Mouse (Mus musculus): ENCODE measurements at regions not wholly inside any gene's neighbourhood (a gene's known extent, or its start where the extent isn't known, plus 50 kb on each side); places are given as distances from the start of the nearest gene placed in this dataset.

DNA sequence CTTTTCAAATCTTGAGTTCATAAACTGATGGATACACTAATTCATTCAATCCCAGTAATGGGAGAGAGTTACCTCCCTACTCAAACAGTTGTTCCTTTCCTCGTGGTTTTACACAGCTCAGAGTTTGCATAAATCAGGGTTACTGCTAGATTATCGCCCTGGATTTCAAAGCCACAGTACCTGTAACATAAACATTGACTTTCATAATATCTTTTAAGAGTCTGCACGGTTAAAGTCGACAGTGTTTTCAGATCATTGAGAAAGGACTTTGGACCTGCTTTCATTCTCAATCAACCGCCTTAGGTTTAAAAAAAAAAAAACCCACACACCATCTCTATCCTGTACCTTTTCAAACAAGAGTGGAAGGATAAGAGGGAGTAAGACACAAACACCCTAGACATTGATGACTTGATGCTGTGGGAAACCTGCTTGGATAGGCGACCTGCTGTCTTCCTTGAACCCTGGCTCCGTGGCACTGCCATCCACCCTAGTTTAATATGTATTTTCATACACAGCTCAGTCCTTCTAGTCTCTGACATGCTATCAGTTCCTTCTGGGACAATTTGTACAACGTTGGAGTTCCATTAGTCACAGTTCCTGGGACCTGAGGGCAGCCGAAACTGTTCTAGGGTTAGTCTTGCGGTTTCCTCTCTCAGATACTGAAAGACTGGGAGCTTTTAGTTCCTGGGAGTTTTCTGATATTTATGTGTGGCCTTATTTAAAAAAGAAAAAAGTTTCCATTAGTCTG lies 179.3 kb downstream of the Rnf152 start:
- WGBS = 73% methylated on average over 10 of the region's 10 CpGs
- no peak overlapping the region for H3K4me3 ChIP-seq (replicated peaks; ENCODE audit: control insufficient read depth, low read depth, low read length)
- no peaks in the 10 kb centered on the region for H3K4me1 ChIP-seq (ENCODE audit: control insufficient read depth, insufficient read depth, low read length)
- TF ChIP-seq POLR2A (IDR thresholded peaks at IDR 0.05; ENCODE audit: borderline replicate concordance, control insufficient read depth, low read depth, low read length) = no peak
- H3K27ac ChIP-seq (ENCODE audit: control insufficient read depth, insufficient read depth, low read depth, low read length, poor library complexity) = no peak overlapping the region

DNA sequence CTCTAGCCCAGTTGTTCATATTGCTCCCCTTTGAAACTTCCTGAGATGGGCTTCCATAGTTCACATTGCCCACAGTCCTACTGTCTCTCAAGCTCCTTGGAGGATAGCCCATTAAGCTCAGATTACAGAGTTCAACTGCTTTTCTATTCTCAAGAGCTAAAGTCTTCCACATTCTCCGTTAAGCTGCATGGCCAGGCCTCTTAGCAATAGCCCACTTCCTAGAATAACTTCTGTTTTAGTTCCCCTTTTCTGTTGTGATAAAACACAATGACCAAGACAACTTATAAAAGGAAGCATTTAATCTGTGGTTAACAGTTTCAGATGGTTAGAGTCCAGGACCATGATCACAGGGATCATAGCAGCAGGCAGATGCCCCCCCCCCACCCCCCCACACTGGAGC lies 185.5 kb downstream of the Rnf152 start:
- H3K27ac ChIP-seq (ENCODE audit: control insufficient read depth, insufficient read depth, low read depth, low read length, poor library complexity) = peak overlapping the region; percentile 56; the same call in 1 of the 2 replicates
- WGBS = 7% methylated on average over 1 of the region's 1 CpGs

DNA sequence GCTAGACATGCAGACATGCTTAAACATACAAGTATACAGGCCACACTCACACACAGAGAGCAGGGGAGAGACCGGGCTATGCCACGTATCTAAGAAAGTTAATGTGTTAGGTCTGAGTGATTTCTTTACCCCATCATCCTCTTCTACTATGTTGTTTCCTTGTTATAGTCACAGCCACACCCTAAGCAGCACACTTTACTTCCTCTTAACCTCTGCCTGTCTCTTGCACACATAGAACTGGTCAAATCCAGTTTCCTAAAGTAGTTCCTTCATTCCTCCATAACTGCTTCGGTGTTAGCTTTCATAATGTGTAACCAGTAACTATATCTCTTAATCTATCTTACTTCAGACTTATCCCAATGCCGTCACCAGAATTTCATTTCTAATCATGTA lies 186.4 kb downstream of the Rnf152 start:
- H3K4me1 ChIP-seq (ENCODE audit: control insufficient read depth, insufficient read depth, low read length) = peaks cover 1% of the 10 kb centered on the region; the same call in 1 of the 2 replicates
- H3K4me3 ChIP-seq (replicated peaks; ENCODE audit: control insufficient read depth, low read depth, low read length) = no peak overlapping the region
- TF ChIP-seq CTCF (IDR thresholded peaks at IDR 0.05; ENCODE audit: control insufficient read depth, insufficient read depth, low read length) (no peak), POLR2A (IDR thresholded peaks at IDR 0.05; ENCODE audit: borderline replicate concordance, control insufficient read depth, low read depth, low read length) (no peak)
- 54% methylated on average over 4 of the region's 4 CpGs for WGBS
- H3K27ac ChIP-seq (ENCODE audit: control insufficient read depth, insufficient read depth, low read depth, low read length, poor library complexity) = peak overlapping the region; percentile 32; the same call in 1 of the 2 replicates

More for the DNA sequence above, 185.5 kb downstream of the Rnf152 start:
- no peak overlapping the region for H3K4me3 ChIP-seq (replicated peaks; ENCODE audit: control insufficient read depth, low read depth, low read length)
- H3K4me1 ChIP-seq (ENCODE audit: control insufficient read depth, insufficient read depth, low read length) = peaks cover 1% of the 10 kb centered on the region; the same call in 1 of the 2 replicates
- TF ChIP-seq CTCF (IDR thresholded peaks at IDR 0.05; ENCODE audit: control insufficient read depth, insufficient read depth, low read length) (no peak), POLR2A (IDR thresholded peaks at IDR 0.05; ENCODE audit: borderline replicate concordance, control insufficient read depth, low read depth, low read length) (no peak)

DNA sequence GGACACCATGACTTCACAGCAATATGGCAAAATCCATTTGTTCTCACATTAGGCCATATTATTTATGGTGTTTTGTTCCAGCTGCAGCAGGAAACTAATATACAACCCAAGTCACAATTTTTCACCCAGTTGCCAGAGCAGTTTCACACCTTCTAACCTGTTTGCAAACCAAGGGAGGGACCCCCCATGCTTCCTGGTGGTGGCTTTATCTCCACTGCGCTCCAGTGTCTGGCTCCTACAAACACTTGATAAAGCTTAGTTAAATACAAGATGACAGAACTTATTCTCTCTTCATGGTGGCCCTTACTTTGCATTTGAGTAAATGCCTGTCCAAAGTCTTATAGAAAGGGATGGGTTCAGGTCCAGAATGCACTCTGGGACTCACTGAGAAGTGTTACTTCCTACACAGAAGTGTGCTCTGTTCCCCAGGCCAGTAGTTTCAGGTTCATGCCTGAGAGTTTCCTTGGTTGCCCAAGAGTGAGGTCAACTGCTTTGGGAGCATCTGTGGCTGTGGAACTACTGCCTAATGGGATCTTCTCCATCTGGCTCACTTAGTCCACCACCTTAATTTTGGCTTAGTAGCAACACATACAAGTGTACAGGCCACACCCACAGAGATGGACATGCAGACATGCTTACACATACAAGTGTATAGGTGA lies 186.9 kb downstream of the Rnf152 start:
- Histone ChIP-seq H3K4me1 (ENCODE audit: control insufficient read depth, insufficient read depth, low read length) (peaks cover 1% of the 10 kb centered on the region; the same call in 1 of the 2 replicates), H3K27ac (ENCODE audit: control insufficient read depth, insufficient read depth, low read depth, low read length, poor library complexity) (peak overlapping the region; percentile 32; the same call in 1 of the 2 replicates), H3K4me3 (replicated peaks; ENCODE audit: control insufficient read depth, low read depth, low read length) (no peak overlapping the region)
- 87% methylated on average over 1 of the region's 1 CpGs for WGBS
- TF ChIP-seq CTCF (IDR thresholded peaks at IDR 0.05; ENCODE audit: control insufficient read depth, insufficient read depth, low read length) (no peak), POLR2A (IDR thresholded peaks at IDR 0.05; ENCODE audit: borderline replicate concordance, control insufficient read depth, low read depth, low read length) (no peak)

DNA sequence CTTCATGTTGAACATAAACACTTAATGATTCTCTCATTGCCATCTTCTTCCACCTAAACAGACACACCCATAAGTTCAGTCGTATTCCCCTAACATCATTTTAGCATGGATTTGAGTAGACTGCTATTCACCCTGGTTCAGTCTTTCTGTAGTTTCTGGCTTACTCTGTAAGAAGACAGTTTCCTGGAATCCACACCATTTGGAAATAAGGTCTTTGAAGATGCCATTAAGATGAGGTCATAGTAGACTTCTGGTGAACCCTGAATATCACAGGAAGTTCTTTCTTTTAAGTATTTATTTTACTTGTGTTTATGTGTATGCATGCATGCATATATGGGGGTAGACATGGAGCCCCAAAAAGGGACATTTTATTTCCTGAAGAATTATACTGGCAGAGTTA lies 187.7 kb downstream of the Rnf152 start:
- no peak overlapping the region for H3K4me3 ChIP-seq (replicated peaks; ENCODE audit: control insufficient read depth, low read depth, low read length)
- H3K4me1 ChIP-seq (ENCODE audit: control insufficient read depth, insufficient read depth, low read length) = peaks cover 1% of the 10 kb centered on the region; the same call in 1 of the 2 replicates
- no peak overlapping the region for H3K27ac ChIP-seq (ENCODE audit: control insufficient read depth, insufficient read depth, low read depth, low read length, poor library complexity)
- 69% methylated on average over 1 of the region's 1 CpGs for WGBS
- TF ChIP-seq CTCF (IDR thresholded peaks at IDR 0.05; ENCODE audit: control insufficient read depth, insufficient read depth, low read length) = no peak
- no peak for TF ChIP-seq POLR2A (IDR thresholded peaks at IDR 0.05; ENCODE audit: borderline replicate concordance, control insufficient read depth, low read depth, low read length)

DNA sequence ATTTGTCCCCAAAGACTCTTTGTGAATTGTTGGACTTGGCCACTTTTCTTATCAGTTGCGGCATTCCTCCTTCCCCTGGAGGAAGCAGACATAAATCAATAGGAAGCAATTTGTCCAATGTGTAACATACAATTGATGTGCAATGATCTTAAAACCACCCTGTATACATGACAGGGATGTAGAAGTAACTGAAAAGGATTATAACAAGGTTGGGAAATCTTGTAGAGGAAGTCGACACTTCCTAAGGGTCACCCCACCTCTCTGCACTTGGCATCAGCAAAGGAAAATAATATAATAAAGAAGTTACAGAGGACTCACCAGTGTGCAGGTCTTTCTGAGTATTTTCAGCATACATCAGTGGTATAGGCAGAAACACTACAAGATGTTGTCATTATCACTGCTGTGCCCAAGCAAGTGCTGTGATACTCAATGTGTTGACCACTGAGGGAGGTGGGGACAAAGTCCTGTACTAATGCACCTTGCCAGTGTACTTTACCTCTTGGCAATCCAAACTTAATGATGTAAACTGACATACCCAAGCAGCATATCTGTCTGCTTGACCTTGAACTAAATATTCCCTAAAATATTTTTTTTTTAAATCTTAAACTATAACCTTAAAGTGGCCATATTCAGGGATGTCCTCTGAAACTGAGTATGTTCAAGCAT lies 198.9 kb downstream of the Rnf152 start:
- no peak overlapping the region for H3K27ac ChIP-seq (ENCODE audit: control insufficient read depth, insufficient read depth, low read depth, low read length, poor library complexity)
- WGBS = 26% methylated on average over 2 of the region's 2 CpGs
- no peak overlapping the region for H3K4me3 ChIP-seq (replicated peaks; ENCODE audit: control insufficient read depth, low read depth, low read length)
- no peak for TF ChIP-seq CTCF (IDR thresholded peaks at IDR 0.05; ENCODE audit: control insufficient read depth, insufficient read depth, low read length)
- TF ChIP-seq POLR2A (IDR thresholded peaks at IDR 0.05; ENCODE audit: borderline replicate concordance, control insufficient read depth, low read depth, low read length) = no peak
- H3K4me1 ChIP-seq (ENCODE audit: control insufficient read depth, insufficient read depth, low read length) = no peaks in the 10 kb centered on the region

DNA sequence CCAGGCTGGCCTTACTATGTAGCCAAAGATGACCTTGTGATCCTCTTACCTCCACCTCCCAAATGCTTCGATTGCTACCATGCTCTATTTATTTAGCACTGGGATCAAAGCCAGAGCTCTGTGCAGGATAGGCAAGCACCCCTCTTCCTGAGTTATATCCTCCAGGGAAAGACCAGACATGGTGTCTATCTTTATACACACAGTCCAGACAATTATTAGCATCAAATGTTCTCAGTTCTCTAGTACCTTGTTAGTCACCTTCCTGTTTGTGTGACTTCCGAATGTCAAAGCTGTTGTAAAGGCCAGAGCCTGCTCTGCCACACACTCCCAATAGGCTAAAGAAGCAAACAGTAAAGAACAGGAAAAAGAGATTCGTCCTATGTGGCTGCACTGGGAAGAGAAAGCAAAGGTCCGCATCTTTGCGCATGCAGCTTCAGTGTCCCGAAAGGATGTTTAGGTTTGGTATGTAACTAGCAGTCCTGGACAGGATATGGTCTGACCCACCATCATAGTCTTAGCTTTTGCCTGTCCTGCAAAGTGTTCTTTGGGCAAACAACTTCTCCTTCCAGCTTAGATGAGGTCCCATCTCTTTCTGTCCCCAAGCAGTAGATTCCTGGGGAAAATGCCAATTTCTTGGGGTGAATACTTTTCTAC lies 204.2 kb downstream of the Rnf152 start:
- no peak overlapping the region for H3K4me3 ChIP-seq (replicated peaks; ENCODE audit: control insufficient read depth, low read depth, low read length)
- no peak overlapping the region for H3K27ac ChIP-seq (ENCODE audit: control insufficient read depth, insufficient read depth, low read depth, low read length, poor library complexity)
- TF ChIP-seq POLR2A (IDR thresholded peaks at IDR 0.05; ENCODE audit: borderline replicate concordance, control insufficient read depth, low read depth, low read length) (no peak), CTCF (IDR thresholded peaks at IDR 0.05; ENCODE audit: control insufficient read depth, insufficient read depth, low read length) (no peak)
- WGBS = 71% methylated on average over 6 of the region's 6 CpGs
- H3K4me1 ChIP-seq (ENCODE audit: control insufficient read depth, insufficient read depth, low read length) = no peaks in the 10 kb centered on the region

DNA sequence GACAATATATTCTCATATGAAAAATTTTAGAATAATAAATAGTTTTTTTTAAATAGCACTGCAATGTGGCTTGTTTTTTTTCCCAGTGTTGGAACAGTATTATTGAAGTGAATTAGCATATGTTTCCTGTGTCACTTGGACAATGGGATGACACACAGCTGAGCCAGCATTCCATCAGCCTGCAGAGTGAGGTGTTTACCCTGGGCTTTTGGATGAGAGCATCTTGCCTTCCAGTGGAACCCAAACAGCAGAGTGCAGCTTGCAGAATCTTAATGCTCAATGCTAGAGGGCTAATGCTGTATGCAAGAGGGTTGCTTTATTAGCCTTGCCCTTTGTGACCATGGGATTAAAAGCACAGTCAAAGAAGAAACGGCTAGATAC lies 205.1 kb downstream of the Rnf152 start:
- no peak overlapping the region for H3K4me3 ChIP-seq (replicated peaks; ENCODE audit: control insufficient read depth, low read depth, low read length)
- no peaks in the 10 kb centered on the region for H3K4me1 ChIP-seq (ENCODE audit: control insufficient read depth, insufficient read depth, low read length)
- TF ChIP-seq POLR2A (IDR thresholded peaks at IDR 0.05; ENCODE audit: borderline replicate concordance, control insufficient read depth, low read depth, low read length) = no peak
- no peak for TF ChIP-seq CTCF (IDR thresholded peaks at IDR 0.05; ENCODE audit: control insufficient read depth, insufficient read depth, low read length)
- WGBS = 64% methylated on average over 1 of the region's 1 CpGs
- no peak overlapping the region for H3K27ac ChIP-seq (ENCODE audit: control insufficient read depth, insufficient read depth, low read depth, low read length, poor library complexity)
